Mouse (Mus musculus) hindbrain, embryonic 16.5 days (tissue): ENCODE measurements at regions not wholly inside any gene's neighbourhood (a gene's known extent, or its start where the extent isn't known, plus 50 kb on each side); places are given as distances from the start of the nearest gene placed in this dataset.
A peak's percentile ranks its signal among the peaks of the same experiment; 100 is the strongest.

Source experiments
- ATAC-seq: fragments of 200-750 bp; cut with Nextera tagmentation; 2 replicates; pipeline ENCODE4 v1.8.0; 2017; ENCODE audit warnings: moderate TSS enrichment, moderate library complexity
- H3K27ac ChIP-seq: fragments of 300-500 bp; sonication (generic); 2 replicates; pipeline ENCODE4 v1.5.1; 2014; ENCODE audit warnings: low read depth, mild to moderate bottlenecking, control low read depth, low read length, moderate library complexity
- H3K27me3 ChIP-seq: fragments of 300-500 bp; sonication (generic); replicated peaks from 2 replicates; pipeline ENCODE4 v1.6.1; 2014; ENCODE audit warnings: low read length; ENCODE audit not compliant: control insufficient read depth, insufficient read depth
- H3K36me3 ChIP-seq: fragments of 300-500 bp; sonication (generic); 2 replicates; pipeline ENCODE4 v1.6.1; 2014; ENCODE audit warnings: mild to moderate bottlenecking, low read length, moderate library complexity, mixed read lengths; ENCODE audit not compliant: control insufficient read depth, insufficient read depth
- H3K4me1 ChIP-seq: fragments of 300-500 bp; sonication (generic); 2 replicates; pipeline ENCODE4 v1.6.1; 2014; ENCODE audit warnings: low read depth, low read length; ENCODE audit not compliant: control insufficient read depth, insufficient read depth
- H3K4me2 ChIP-seq: fragments of 300-500 bp; sonication (generic); 2 replicates; pipeline ENCODE4 v1.6.1; 2014; ENCODE audit warnings: mild to moderate bottlenecking, low read length, control low read depth, moderate library complexity
- H3K4me3 ChIP-seq: fragments of 300-500 bp; sonication (generic); 2 replicates; pipeline ENCODE4 v1.5.1; 2014; ENCODE audit warnings: mild to moderate bottlenecking, low read length, control low read depth, moderate library complexity
- H3K9ac ChIP-seq: fragments of 300-500 bp; sonication (generic); 2 replicates; pipeline ENCODE4 v1.6.1; 2014; ENCODE audit warnings: low read depth, mild to moderate bottlenecking, control low read depth, low read length, moderate library complexity
- H3K9me3 ChIP-seq: fragments of 300-500 bp; sonication (generic); 2 replicates; pipeline ENCODE4 v1.6.1; 2014; ENCODE audit warnings: mild to moderate bottlenecking, low read length, moderate library complexity; ENCODE audit not compliant: control insufficient read depth
- WGBS: fragments of 180-500 bp; shearing (Covaris S2); extraction: QIAGEN DNeasy Blood & Tissue Kit; methylation state at CpG from one replicate; pipeline ENCODE4 v1.1.7; 2014; 5-methylcytosine and 5-hydroxymethylcytosine counted together

DNA sequence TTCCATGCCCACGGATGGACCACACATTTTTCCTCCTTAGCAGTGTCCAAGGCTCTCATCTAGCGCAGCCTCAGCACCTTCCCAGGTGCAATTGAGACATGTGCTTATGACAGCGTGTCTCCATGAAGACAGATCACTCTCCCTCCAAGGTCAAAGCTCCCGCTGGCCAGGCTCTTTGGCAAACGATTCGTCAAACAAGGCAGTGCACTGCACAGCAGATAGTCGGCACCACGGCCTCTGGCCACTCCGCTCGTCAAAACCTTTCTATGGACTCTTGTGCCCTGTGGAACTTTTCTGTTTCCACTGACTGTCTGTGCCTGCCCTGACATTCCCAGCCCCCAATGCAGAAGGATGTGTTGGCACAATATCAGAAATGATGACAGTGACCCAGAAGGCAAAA lies 208.7 kb upstream of the N4bp1 start:
- ATAC-seq = 0 out of 2 replicates have a peak, but pooled peaks have one; percentile 30
- H3K9me3 ChIP-seq = no peaks in the 10 kb centered on the region
- no peaks in the 10 kb centered on the region for H3K36me3 ChIP-seq
- no peak overlapping the region for H3K27ac ChIP-seq
- H3K9ac ChIP-seq = no peak overlapping the region
- H3K27me3 ChIP-seq = no peaks in the 10 kb centered on the region
- no peak overlapping the region for H3K4me2 ChIP-seq
- no peak overlapping the region for H3K4me3 ChIP-seq
- peaks cover 3% of the 10 kb centered on the region; the same call in 1 of the 2 replicates for H3K4me1 ChIP-seq
- WGBS = 62% methylated on average over 10 of the region's 10 CpGs

DNA sequence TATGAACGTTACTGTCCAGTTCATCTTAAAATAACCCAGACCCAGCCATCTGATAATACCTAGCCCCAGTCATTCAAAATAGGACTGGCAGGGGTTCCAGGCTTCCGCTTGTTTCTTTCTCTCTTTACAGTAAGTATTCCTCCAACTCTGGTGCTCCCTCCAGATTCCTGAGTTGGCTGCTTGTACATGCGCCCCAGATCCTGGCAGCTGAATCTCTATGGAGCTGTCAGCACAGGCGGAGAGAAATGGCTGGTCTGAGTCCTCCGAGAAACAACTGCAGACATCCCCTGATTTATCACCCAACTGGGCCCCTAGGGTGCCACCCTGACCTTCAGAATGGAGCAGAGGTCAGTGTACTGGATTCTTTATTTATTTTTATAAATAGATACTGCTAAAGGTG lies 208.0 kb upstream of the N4bp1 start:
- Histone ChIP-seq H3K27me3 (no peaks in the 10 kb centered on the region), H3K4me3 (no peak overlapping the region)
- WGBS = 61% methylated on average over 5 of the region's 5 CpGs

DNA sequence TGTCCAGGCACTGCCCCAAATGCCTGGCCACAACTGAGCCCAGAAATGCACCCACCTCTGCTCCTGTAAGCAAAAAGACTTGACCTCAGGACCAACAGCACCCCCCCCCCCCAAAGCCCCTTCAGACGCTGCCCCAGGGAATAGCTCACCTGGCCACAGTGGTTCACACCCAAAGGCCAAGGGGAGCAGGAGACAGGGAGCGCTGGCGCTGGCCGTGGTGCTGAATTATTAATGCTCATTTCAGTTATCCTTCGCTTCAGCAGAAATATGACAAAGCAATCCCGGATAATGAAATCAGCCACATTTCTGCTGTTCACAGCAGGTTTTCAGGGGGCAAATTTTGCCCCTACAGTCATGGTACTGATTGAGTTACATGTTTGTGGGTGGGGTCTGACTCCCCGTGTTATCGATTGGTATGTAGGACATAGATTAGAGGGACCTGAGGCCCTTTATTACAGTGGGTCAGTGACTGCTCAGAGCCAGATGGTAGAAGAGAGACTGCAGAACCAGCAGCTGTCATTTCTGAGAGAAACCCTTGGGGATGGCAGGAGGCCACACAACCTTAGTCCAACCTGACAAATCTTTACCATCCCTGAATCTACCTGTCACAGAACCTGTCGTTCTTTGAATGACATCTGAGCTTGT lies 202.5 kb upstream of the N4bp1 start:
- H3K9me3 ChIP-seq = no peaks in the 10 kb centered on the region
- peak overlapping the region; percentile 35; the same call in 1 of the 2 replicates for H3K9ac ChIP-seq
- H3K27ac ChIP-seq = peak overlapping the region; percentile 29; the same call in 1 of the 2 replicates
- no peaks in the 10 kb centered on the region for H3K27me3 ChIP-seq
- ATAC-seq = no peak
- H3K4me1 ChIP-seq = peaks cover 8% of the 10 kb centered on the region
- no peak overlapping the region for H3K4me3 ChIP-seq
- H3K36me3 ChIP-seq = no peaks in the 10 kb centered on the region
- H3K4me2 ChIP-seq = no peak overlapping the region
- 31% methylated on average over 9 of the region's 9 CpGs for WGBS

More for the DNA sequence above, 208.0 kb upstream of the N4bp1 start:
- Histone ChIP-seq H3K4me1 (peaks cover 3% of the 10 kb centered on the region; the same call in 1 of the 2 replicates), H3K36me3 (no peaks in the 10 kb centered on the region), H3K4me2 (no peak overlapping the region), H3K27ac (no peak overlapping the region), H3K9me3 (no peaks in the 10 kb centered on the region), H3K9ac (no peak overlapping the region)
- no peak for ATAC-seq

DNA sequence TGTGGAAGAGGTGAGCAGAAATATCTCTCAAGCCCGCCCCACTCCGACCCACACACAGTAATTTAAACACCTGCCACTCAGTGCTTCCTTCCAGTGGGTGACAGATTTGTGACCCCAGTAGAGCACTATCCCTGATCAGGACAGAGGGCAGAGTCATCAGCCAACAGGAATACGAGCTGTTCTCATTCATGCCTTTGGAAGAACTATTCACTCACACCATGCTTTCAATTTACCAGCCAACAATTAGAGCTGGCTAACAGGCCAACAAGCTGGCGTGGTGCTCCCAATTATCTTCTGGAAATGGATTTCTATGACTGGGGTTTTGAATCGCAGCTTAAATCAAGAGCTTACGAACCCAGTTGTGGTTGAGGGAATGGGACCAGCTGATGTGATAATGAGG lies 193.2 kb upstream of the N4bp1 start:
- Histone ChIP-seq H3K27me3 (no peaks in the 10 kb centered on the region; the same call in 1 of the 2 replicates), H3K27ac (no peak overlapping the region), H3K9me3 (no peaks in the 10 kb centered on the region), H3K4me2 (no peak overlapping the region), H3K9ac (no peak overlapping the region), H3K36me3 (no peaks in the 10 kb centered on the region), H3K4me3 (no peak overlapping the region), H3K4me1 (no peaks in the 10 kb centered on the region)
- WGBS = 58% methylated on average over 6 of the region's 6 CpGs
- ATAC-seq = no peak

DNA sequence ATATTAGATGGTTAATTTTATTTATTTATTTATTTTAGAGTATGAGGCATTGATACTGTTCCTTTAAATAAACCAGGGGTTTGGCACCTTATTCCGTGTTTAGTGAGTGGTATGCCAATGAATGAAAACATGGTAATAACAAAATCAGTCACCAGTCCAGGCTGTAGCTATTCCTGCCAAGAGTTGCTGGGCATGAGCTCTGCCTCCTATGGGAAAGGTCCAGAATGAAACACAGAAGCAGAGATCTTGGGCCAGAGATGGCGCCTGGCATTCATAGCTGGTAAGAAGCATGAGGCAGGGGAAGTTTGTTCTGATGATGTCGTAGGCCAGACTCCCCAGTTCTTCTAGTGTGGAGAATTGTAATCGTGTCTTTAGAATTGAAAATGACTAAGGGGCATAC lies 190.9 kb upstream of the N4bp1 start:
- Histone ChIP-seq H3K4me3 (no peak overlapping the region), H3K9me3 (no peaks in the 10 kb centered on the region), H3K36me3 (no peaks in the 10 kb centered on the region), H3K4me1 (no peaks in the 10 kb centered on the region), H3K27me3 (no peaks in the 10 kb centered on the region; the same call in 1 of the 2 replicates), H3K4me2 (no peak overlapping the region), H3K27ac (no peak overlapping the region), H3K9ac (no peak overlapping the region)
- 76% methylated on average over 4 of the region's 4 CpGs for WGBS
- ATAC-seq = no peak

DNA sequence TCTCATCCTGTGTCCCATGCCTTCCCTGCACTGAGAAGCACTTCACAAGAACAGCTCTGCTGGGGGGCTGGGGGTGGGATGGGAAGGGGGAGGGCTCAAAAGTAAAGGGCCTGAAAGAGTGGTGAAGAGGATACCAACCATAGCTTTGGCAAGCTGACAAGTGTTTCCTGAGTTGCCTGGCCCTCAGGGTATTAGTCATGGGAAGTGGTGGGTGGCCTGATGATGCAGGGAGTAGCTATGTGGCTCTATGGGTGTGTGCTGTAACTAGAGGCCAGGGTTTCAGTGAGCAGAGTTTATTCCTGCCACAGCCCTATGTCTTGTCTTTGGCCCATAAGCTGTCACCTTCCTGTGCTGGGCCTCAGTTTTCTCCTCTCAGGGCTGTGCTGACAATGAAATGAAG lies 186.2 kb upstream of the N4bp1 start:
- Histone ChIP-seq H3K36me3 (no peaks in the 10 kb centered on the region), H3K4me3 (no peak overlapping the region), H3K27me3 (no peaks in the 10 kb centered on the region), H3K9me3 (no peaks in the 10 kb centered on the region), H3K4me2 (no peak overlapping the region), H3K9ac (no peak overlapping the region), H3K4me1 (no peaks in the 10 kb centered on the region), H3K27ac (no peak overlapping the region)
- ATAC-seq = no peak

DNA sequence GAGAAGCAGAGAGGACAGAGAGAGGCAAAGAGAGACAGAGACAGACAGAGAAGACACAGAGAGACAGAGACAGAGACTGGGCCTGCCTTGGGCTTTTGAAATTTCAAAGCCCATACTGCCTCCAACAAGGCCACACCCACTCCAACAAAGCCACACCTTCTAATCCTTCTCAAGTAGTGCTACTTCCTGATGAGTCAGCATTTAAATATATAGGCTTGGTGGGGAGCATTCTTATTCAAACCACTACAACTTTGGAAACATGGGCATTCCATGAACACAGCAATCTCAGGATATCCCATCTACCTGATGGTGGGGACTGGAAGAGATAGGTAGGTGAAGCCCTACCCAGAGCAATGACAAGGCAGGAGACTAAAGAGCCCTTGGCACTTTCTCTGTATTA lies 182.0 kb upstream of the N4bp1 start:
- no peak overlapping the region for H3K4me2 ChIP-seq
- no peaks in the 10 kb centered on the region for H3K36me3 ChIP-seq
- no peak overlapping the region for H3K27ac ChIP-seq
- no peaks in the 10 kb centered on the region for H3K9me3 ChIP-seq
- H3K4me3 ChIP-seq = no peak overlapping the region
- peaks cover 7% of the 10 kb centered on the region for H3K4me1 ChIP-seq
- H3K27me3 ChIP-seq = no peaks in the 10 kb centered on the region
- no peak overlapping the region for H3K9ac ChIP-seq
- ATAC-seq = no peak

DNA sequence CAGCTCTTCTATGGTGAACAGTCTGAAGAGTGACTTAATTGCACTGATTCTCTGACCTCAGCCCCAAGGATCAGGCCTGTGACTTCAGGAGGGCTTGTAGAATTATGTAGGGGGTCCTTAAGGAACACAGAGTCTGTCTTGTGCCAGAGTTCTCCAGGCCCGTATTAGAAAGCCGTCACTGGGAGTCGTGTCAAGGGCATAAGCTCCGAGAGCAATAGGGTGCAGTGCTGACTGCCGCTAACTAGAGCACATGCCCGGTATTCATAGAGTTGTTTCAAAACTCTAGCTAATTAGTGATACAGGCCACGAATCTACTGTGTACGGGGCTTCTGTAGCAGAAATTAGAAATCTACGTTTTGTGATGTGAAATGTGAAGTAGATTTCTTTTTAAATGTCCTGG lies 179.7 kb upstream of the N4bp1 start:
- Histone ChIP-seq H3K36me3 (no peaks in the 10 kb centered on the region), H3K9me3 (no peaks in the 10 kb centered on the region), H3K27ac (peak overlapping the region; percentile 57), H3K27me3 (no peaks in the 10 kb centered on the region), H3K4me2 (no peak overlapping the region), H3K4me1 (peaks cover 7% of the 10 kb centered on the region), H3K9ac (no peak overlapping the region), H3K4me3 (no peak overlapping the region)
- WGBS = 69% methylated on average over 9 of the region's 9 CpGs
- ATAC-seq = no peak

DNA sequence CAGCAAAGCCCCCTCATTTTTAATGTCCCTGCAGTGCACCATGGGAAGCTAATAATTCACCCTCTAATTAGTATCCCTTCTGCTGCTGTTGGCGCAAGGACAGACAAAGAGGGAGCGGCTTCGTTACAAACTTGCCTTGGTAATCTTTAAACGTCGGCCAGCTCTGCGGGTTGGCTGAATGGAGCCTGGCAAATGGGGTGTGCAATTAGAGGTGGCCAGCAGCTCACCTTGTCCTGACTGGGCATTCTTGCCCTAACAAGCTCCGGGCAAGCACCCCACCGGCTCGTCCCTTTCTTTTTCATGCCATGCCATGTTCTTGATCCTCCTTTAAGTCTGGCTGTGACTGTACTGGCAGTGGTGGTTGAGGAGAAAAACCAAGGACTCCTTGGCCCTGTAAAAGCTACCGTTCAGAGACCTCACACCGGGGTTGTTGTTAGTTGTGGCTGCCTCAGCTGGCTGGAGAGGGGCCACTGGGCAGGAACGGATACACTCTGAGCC lies 179.2 kb upstream of the N4bp1 start:
- Histone ChIP-seq H3K9me3 (no peaks in the 10 kb centered on the region), H3K36me3 (no peaks in the 10 kb centered on the region), H3K4me2 (no peak overlapping the region), H3K9ac (no peak overlapping the region), H3K27me3 (no peaks in the 10 kb centered on the region), H3K4me1 (peaks cover 7% of the 10 kb centered on the region), H3K4me3 (no peak overlapping the region), H3K27ac (peak overlapping the region; percentile 57)
- 28% methylated on average over 12 of the region's 12 CpGs for WGBS
- ATAC-seq = peak; percentile 73
